Mouse (Mus musculus): ENCODE results near the gene Olfr1490.
"Not testable (repeated sequence)": the region's sequence is repeated elsewhere in the genome, so short reads cannot be mapped to it uniquely, and the experiment has no call there.

The Olfr1490 gene

GRCm38 (mm10) chr19:13650791-13651190 is at the start of gene Olfr1490:
Olfr1490 (plus strand) TSS chr19:13651091.
- DNase-seq = no peak

GRCm38 (mm10) chr19:13617075-13617474 is 33.8 kb upstream of the Olfr1490 start, which contains the start of gene Olfr1487:
Olfr1487 (plus strand) TSS chr19:13617375.
- not testable (repeated sequence) for DNase-seq

GRCm38 (mm10) chr19:13631321-13631720 is 19.6 kb upstream of the Olfr1490 start, which contains the start of gene Olfr1489:
Olfr1489 (plus strand) TSS chr19:13631621.
- DNase-seq = no peak

GRCm38 (mm10) chr19:13696968-13697367 is 46.1 kb downstream of the Olfr1490 start, which contains the start of gene Olfr1491:
Olfr1491 (plus strand) TSS chr19:13697268.
- DNase-seq = no peak
